23 mouse cellular contexts compared by ENCODE assay signal in the genomic region with DNA sequence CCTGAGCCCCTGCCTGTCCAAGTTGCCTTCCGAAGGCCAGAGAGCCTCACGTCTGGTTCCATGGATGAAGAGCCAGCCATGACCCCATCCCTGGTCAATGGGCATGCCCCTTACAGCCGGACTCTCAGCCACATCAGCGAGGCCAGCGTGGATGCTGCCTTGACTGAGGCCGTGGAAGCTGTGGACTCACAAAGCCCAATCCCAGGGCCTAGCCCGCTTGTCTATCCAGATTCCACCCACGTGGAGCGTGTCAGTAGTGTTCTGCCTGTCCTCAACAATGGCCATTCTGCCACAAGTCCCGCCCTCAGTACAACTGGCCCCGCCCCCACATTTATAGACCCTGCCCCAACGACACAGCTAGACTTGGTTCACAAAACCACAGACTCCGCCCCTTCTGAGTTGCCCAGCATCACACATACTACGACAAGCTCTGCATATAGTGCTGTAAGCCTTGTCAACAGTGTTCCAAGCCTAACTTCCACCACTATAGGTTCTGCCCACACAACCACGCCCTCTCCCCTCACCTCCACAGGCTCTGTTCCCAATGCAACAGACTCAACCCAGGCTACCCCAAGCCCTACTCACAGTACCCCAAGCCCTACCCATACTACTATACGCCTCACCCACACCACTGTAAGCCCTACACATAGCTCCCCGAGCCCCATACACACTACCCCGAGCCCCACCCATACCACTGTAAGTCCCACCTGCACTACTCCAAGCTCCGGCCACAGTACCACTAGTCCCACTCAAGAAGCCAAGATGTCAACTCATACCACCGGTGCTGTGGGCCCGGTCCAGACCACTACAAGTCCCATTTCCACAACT. TPM values are rescaled to one million over a fixed set of nuclear protein-coding genes. Genes with fewer than 3 reads are reported as not detected.
DNase-seq lines count a peak whose midpoint lies in the region; ATAC-seq and TF ChIP-seq lines count a peak whose summit lies in the region.
"Had no signal": no experiment of that assay in that cellular context is flagged by ENCODE, and none has a peak within 500 bp of the region (broad histone marks: within the 10 kb centered on the region; RNA-seq: fewer than 3 reads in every experiment).

No protein-coding gene starts in this region.

- no peaks in the 10 kb centered on the region for H3K27me3 ChIP-seq in thymus, adult 2 months (ENCODE audit: control insufficient read depth, insufficient read depth, low read length)
- no peaks in the 10 kb centered on the region for H3K27me3 ChIP-seq in stomach, postnatal 0 days (ENCODE audit: control insufficient read depth, insufficient read depth, low read length)
- H3K27me3 ChIP-seq: CH12.LX, Patski had no signal

- H3K4me2 ChIP-seq in stomach, postnatal 0 days (replicated peaks; ENCODE audit: low read depth), result no peak overlapping the region
- H3K4me2 ChIP-seq: forebrain, embryonic 12.5 days; liver, embryonic 11.5 days; lung, embryonic 14.5 days; neural tube, embryonic 12.5 days had no signal

- no peak for TF ChIP-seq EP300 in stomach, postnatal 0 days (optimal IDR thresholded peaks at IDR 0.05)

- no peaks in the 10 kb centered on the region for H3K9me3 ChIP-seq in stomach, postnatal 0 days (ENCODE audit: control insufficient read depth, low read length)
- H3K9me3 ChIP-seq: forebrain, embryonic 12.5 days; heart, embryonic 10.5 days; neural tube, embryonic 12.5 days had no signal

- TF ChIP-seq POLR2A in thymus, adult 2 months (IDR thresholded peaks at IDR 0.05; ENCODE audit: control insufficient read depth, extremely low read depth, insufficient read depth, low read length, poor library complexity), result no peak

- H3K27ac ChIP-seq in layer of hippocampus, adult 2 months, result peak overlapping the region; percentile 75
- H3K27ac ChIP-seq in thymus, adult 2 months (ENCODE audit: control insufficient read depth, insufficient read depth, low read length), result no peak overlapping the region
- no peak overlapping the region for H3K27ac ChIP-seq in stomach, postnatal 0 days (replicated peaks)
- H3K27ac ChIP-seq: forebrain, embryonic 12.5 days; heart, embryonic 10.5 days; neural tube, embryonic 12.5 days had no signal

- H3K4me3 ChIP-seq in layer of hippocampus, adult 2 months, result no peak overlapping the region
- no peak overlapping the region for H3K4me3 ChIP-seq in thymus, adult 2 months (ENCODE audit: control insufficient read depth, insufficient read depth, low read length)
- H3K4me3 ChIP-seq in stomach, postnatal 0 days (ENCODE audit: low read depth, low read length), result no peak overlapping the region
- H3K4me3 ChIP-seq: forebrain, embryonic 12.5 days; heart, embryonic 10.5 days; neural tube, embryonic 12.5 days had no signal

- 84% methylated on average over 21 of the region's 21 CpGs for WGBS in thymus, adult 2 months
- 87% methylated on average over 21 of the region's 21 CpGs for WGBS in stomach, postnatal 0 days

- H3K4me1 ChIP-seq in thymus, adult 2 months (replicated peaks; ENCODE audit: control insufficient read depth, insufficient read depth, low read length), result peaks cover 50% of the 10 kb centered on the region
- 0 out of 2 replicates have a peak, but pooled peaks cover 4% of the 10 kb centered on the region for H3K4me1 ChIP-seq in stomach, postnatal 0 days (replicated peaks; ENCODE audit: control insufficient read depth, insufficient read depth)

- no peak for DNase-seq in layer of hippocampus, adult 2 months (ENCODE audit: low spot score in 2 of 2)
- DNase-seq in layer of hippocampus, adult 9-11 months, result no peak
- DNase-seq in CD4-positive helper T cell, adult 2 months (ENCODE audit: low read depth, low spot score), result peak; percentile 30
- peak; percentile 89 for DNase-seq in R1 (ENCODE audit: low read depth, low spot score)
- peak; percentile 39 for DNase-seq in thymus, adult 2 months
- no peak for DNase-seq in stomach, postnatal 0 days (ENCODE audit: low spot score)
- no peak for DNase-seq in right cerebral cortex, adult 18-20 months
- DNase-seq in cerebellum, adult 8-10 months, result no peak
- DNase-seq: cerebellum, postnatal 25 days; gastrocnemius, postnatal 14 days; heart, postnatal 14 days; layer of hippocampus, postnatal 36 days; left cerebral cortex, postnatal 4 days; lung, embryonic 14.5 days had no signal

- H3K9ac ChIP-seq in stomach, postnatal 0 days (ENCODE audit: low read length), result no peak overlapping the region
- H3K9ac ChIP-seq: forebrain, embryonic 12.5 days; lung, embryonic 14.5 days; neural tube, embryonic 12.5 days had no signal

- TF ChIP-seq CTCF in layer of hippocampus, adult 2 months (conservative IDR thresholded peaks at IDR 0.05), result no peak
- TF ChIP-seq CTCF in thymus, adult 2 months (IDR thresholded peaks at IDR 0.05; ENCODE audit: borderline replicate concordance, control insufficient read depth, extremely low read depth, insufficient read depth, low read length, poor library complexity), result no peak
- no peak for TF ChIP-seq CTCF in stomach, postnatal 0 days (IDR thresholded peaks at IDR 0.05; ENCODE audit: low read depth)

- peaks cover 72% of the 10 kb centered on the region for H3K36me3 ChIP-seq in thymus, adult 2 months (ENCODE audit: control insufficient read depth, insufficient read depth, low read length)
- peaks cover 23% of the 10 kb centered on the region for H3K36me3 ChIP-seq in stomach, postnatal 0 days (ENCODE audit: control insufficient read depth, insufficient read depth, low read length)

- ATAC-seq in stomach, postnatal 0 days (ENCODE audit: low FRiP score, low TSS enrichment), result no peak
- ATAC-seq: inflammation-experienced regulatory T-cells, adult 6 months; Patski had no signal

RNA-seq across cellular contexts. Expression of a gene that starts 12.6 kb away (rescaled TPM):
- 10 to 100 TPM; 88.7 to 94.8 TPM for total RNA-seq in layer of hippocampus, adult 2 months (2021)
- 125 and 128 TPM in 2 replicates for polyA plus RNA-seq in thymus, adult 2 months (2012; rRNA removed)
- 8.9 and 9.3 TPM in 2 replicates for polyA plus RNA-seq in stomach, postnatal 0 days (2015; fragmentation: Nextera tagmentation; extraction: Ambion mirVana)

RNA-seq across cellular contexts. Expression of a gene that starts 18.7 kb away (rescaled TPM):
- total RNA-seq in layer of hippocampus, adult 2 months (2021), result 10 to 100 TPM; 70.4 to 82.6 TPM
- polyA plus RNA-seq in thymus, adult 2 months (2012; rRNA removed), result 67.0 and 89.4 TPM in 2 replicates
- polyA plus RNA-seq in stomach, postnatal 0 days (2015; fragmentation: Nextera tagmentation; extraction: Ambion mirVana), result 43.3 and 56.6 TPM in 2 replicates

RNA-seq across cellular contexts. Expression of a gene that starts 19.5 kb away (rescaled TPM):
- not detected for total RNA-seq in layer of hippocampus, adult 2 months (2021)
- 0.52 and 1.00 TPM in 2 replicates for polyA plus RNA-seq in thymus, adult 2 months (2012; rRNA removed)
- 0.45 and 0.98 TPM in 2 replicates for polyA plus RNA-seq in stomach, postnatal 0 days (2015; fragmentation: Nextera tagmentation; extraction: Ambion mirVana)
- total RNA-seq: heart, postnatal 14 days; layer of hippocampus, postnatal 36 days; left cerebral cortex, postnatal 4 days; midbrain, postnatal 0 days had no signal
- polyA plus RNA-seq: liver, embryonic 11.5 days; testis, adult 2 months had no signal

RNA-seq across cellular contexts. Expression of a gene that starts 51.8 kb away (rescaled TPM):
- 100 to 1,000 TPM; 278 to 305 TPM for total RNA-seq in layer of hippocampus, adult 2 months (2021)
- 112 and 119 TPM in 2 replicates for polyA plus RNA-seq in thymus, adult 2 months (2012; rRNA removed)
- 96.2 and 101 TPM in 2 replicates for polyA plus RNA-seq in stomach, postnatal 0 days (2015; fragmentation: Nextera tagmentation; extraction: Ambion mirVana)

Comparison
In these comparisons a context has a peak if more than half of its experiments do, and no peak if none do; other contexts are left out.
1. DNase-seq: peak in CD4-positive helper T cell, adult 2 months (single experiment), R1 (single experiment) and thymus, adult 2 months (single experiment); none in layer of hippocampus, adult 2 months (0 of 2), layer of hippocampus, adult 9-11 months (single experiment), stomach, postnatal 0 days (single experiment), right cerebral cortex, adult 18-20 months (single experiment) and cerebellum, adult 8-10 months (single experiment).
2. RNA of a gene that starts 12.6 kb away (polyA plus RNA-seq): 125 to 128 TPM in thymus, adult 2 months; 8.9 to 9.3 TPM in stomach, postnatal 0 days; every median in the first group is over 10 times any median in the second.